Mouse (Mus musculus) midbrain, embryonic 11.5 days (tissue): ENCODE data around the gene Bach2. TPM values are rescaled to one million over a fixed set of nuclear protein-coding genes. Genes with fewer than 3 reads are reported as not detected.

ENCODE experiments used
- ATAC-seq: fragments of 200-750 bp; cut with Nextera tagmentation; 2 replicates; pipeline ENCODE4 v1.8.0; 2017; ENCODE audit warnings: moderate TSS enrichment, moderate library complexity; ENCODE audit not compliant: low FRiP score
- DNase-seq: peaks from one replicate; pipeline ENCODE4 v3.0.0; 2015; ENCODE audit warnings: low spot score; ENCODE audit errors: missing footprints
- H3K27ac ChIP-seq: fragments of 300-500 bp; sonication (generic); 2 replicates; pipeline ENCODE4 v1.5.1; 2014; ENCODE audit warnings: low read depth, low read length
- H3K27me3 ChIP-seq: fragments of 300-500 bp; sonication (generic); 2 replicates; pipeline ENCODE4 v1.6.1; 2014; ENCODE audit warnings: mild to moderate bottlenecking, low read length, moderate library complexity, mixed read lengths; ENCODE audit not compliant: control insufficient read depth, insufficient read depth
- H3K36me3 ChIP-seq: fragments of 300-500 bp; sonication (generic); 2 replicates; pipeline ENCODE4 v1.6.1; 2014; ENCODE audit warnings: mild to moderate bottlenecking, low read length, moderate library complexity, mixed read lengths; ENCODE audit not compliant: control insufficient read depth, insufficient read depth
- H3K4me1 ChIP-seq: fragments of 300-500 bp; sonication (generic); 2 replicates; pipeline ENCODE4 v1.6.1; 2014; ENCODE audit warnings: low read length; ENCODE audit not compliant: control insufficient read depth, insufficient read depth
- H3K4me2 ChIP-seq: fragments of 300-500 bp; sonication (generic); 2 replicates; pipeline ENCODE4 v1.6.1; 2014; ENCODE audit warnings: mild to moderate bottlenecking, moderate library complexity
- H3K4me3 ChIP-seq: fragments of 300-500 bp; sonication (generic); 2 replicates; pipeline ENCODE4 v1.5.1; 2014; ENCODE audit warnings: low read depth, low read length
- H3K9ac ChIP-seq: fragments of 300-500 bp; sonication (generic); 2 replicates; pipeline ENCODE4 v1.6.1; 2014; ENCODE audit warnings: low read length
- H3K9me3 ChIP-seq: fragments of 300-500 bp; sonication (generic); 2 replicates; pipeline ENCODE4 v1.6.1; 2016; ENCODE audit warnings: low read length; ENCODE audit not compliant: control insufficient read depth
- WGBS: fragments of 180-500 bp; shearing (Covaris S2); extraction: QIAGEN DNeasy Blood & Tissue Kit; methylation state at CpG from one replicate; pipeline ENCODE4 v1.1.7; 2014; 5-methylcytosine and 5-hydroxymethylcytosine counted together
- polyA plus RNA-seq: library from polyadenylated mRNA; unstranded; fragments of >200 nt; fragmentation: Nextera tagmentation; extraction: Ambion mirVana; gene quantifications from 2 replicates; pipeline ENCODE4 v1.2.1, GENCODE M21; 2014

The Bach2 gene
- polyA plus RNA-seq, 1 experiment from 2014 or later = 13.2 TPM

DNA sequence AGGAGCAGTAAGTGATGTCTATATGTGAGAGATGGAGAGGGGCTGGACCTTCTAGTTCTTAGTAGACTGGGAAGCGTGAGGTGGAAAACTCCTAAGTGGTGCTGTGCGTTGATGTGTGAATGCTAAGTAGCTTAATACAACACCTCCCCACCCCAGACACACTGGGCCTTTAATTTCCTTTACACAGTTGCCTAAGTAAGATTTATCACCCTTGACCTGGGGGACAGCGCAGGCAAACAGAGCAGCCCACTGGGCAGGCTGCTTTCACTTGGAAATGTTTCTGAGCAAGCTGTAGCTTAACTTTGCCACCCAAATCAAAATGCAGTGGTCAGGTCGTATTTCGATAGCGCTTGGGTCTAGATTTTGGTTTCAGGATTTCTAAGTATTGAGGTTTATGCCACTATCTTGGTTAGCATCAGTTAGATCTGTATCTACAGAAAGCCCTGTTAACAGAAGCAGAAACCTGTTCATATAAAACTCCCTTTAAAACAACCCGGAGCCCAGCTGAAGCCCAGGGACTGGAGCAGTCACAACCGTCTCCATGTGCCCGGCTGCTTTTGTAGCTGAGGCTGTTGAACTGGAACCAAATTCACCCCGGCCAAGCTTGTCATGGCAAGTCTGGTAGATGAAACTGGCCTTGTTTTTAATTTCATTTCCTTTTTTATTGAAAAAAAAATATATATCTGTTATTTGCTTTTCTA, 19.0 kb upstream of the Bach2 start:
- 0 out of 2 replicates have a peak, but pooled peaks have one; percentile 35 for ATAC-seq
- Histone ChIP-seq H3K27me3 (no peaks in the 10 kb centered on the region), H3K27ac (no peak overlapping the region), H3K4me2 (no peak overlapping the region), H3K36me3 (no peaks in the 10 kb centered on the region), H3K4me3 (no peak overlapping the region), H3K9ac (no peak overlapping the region), H3K4me1 (peaks cover 12% of the 10 kb centered on the region), H3K9me3 (no peaks in the 10 kb centered on the region)
- WGBS = 36% methylated on average over 10 of the region's 10 CpGs
- DNase-seq = peak; percentile 88

DNA sequence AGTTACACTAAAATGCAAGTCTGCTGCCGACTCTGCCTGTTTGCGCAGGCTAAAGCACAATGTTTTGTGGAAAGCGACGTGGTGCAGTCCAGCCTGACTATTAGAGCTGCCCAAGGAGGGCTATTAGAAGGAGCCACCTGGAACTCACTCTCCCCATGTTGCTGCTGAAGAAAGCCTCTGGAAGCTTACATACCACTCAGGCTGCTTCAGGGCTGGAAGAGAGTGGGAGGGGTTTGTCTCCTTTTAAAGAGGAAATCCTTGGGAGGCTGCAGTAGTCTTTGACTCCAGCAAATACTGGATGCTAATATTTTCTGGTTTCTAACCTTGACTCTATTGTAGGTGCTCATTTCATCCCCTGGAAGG, 18.5 kb upstream of the Bach2 start:
- no peak for ATAC-seq
- Histone ChIP-seq H3K9me3 (no peaks in the 10 kb centered on the region), H3K4me2 (no peak overlapping the region), H3K36me3 (no peaks in the 10 kb centered on the region), H3K27ac (no peak overlapping the region), H3K9ac (no peak overlapping the region), H3K4me3 (no peak overlapping the region), H3K27me3 (no peaks in the 10 kb centered on the region), H3K4me1 (peaks cover 12% of the 10 kb centered on the region)
- 69% methylated on average over 4 of the region's 4 CpGs for WGBS
- DNase-seq = no peak

GRCm38 (mm10) chr4:32220961-32221360, 17.6 kb upstream of the Bach2 start:
- H3K4me1 ChIP-seq = peaks cover 12% of the 10 kb centered on the region
- H3K4me2 ChIP-seq = no peak overlapping the region
- WGBS = 85% methylated on average over 6 of the region's 6 CpGs
- ATAC-seq (no peak), DNase-seq (no peak)
- no peak overlapping the region for H3K27ac ChIP-seq
- H3K4me3 ChIP-seq = no peak overlapping the region
- no peaks in the 10 kb centered on the region for H3K27me3 ChIP-seq
- H3K9me3 ChIP-seq = no peaks in the 10 kb centered on the region
- H3K9ac ChIP-seq = no peak overlapping the region
- H3K36me3 ChIP-seq = no peaks in the 10 kb centered on the region

- Histone ChIP-seq H3K27ac (no peak overlapping the region), H3K27me3 (no peaks in the 10 kb centered on the region), H3K9me3 (no peaks in the 10 kb centered on the region), H3K9ac (no peak overlapping the region), H3K36me3 (no peaks in the 10 kb centered on the region), H3K4me1 (peaks cover 12% of the 10 kb centered on the region), H3K4me3 (no peak overlapping the region), H3K4me2 (no peak overlapping the region)
- ATAC-seq = no peak
- no peak for DNase-seq
These were observed 15.0 kb upstream of the Bach2 start for GRCm38 (mm10) chr4:32223563-32223962.

DNA sequence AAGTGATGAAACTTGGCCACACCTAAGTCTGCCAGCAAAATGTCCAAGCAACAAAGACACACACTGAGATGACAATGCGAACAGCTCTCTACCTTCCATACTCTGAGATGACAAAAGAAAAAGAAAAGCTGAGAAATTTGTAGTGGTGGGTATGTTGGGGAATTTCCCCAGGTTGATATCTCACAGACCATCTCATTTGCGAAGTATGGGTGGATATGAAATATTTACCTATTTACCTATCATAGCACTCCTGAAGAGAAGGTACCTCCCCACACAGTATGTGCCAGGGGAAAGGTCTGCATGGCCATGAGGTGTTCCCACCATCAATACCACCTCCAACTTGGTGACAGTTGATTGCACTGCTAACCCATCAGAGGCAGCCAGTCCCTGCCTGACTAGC, 13.4 kb upstream of the Bach2 start:
- H3K4me1 ChIP-seq = no peaks in the 10 kb centered on the region
- no peak for ATAC-seq
- no peak overlapping the region for H3K4me2 ChIP-seq
- DNase-seq = no peak
- H3K27ac ChIP-seq = no peak overlapping the region
- H3K9me3 ChIP-seq = no peaks in the 10 kb centered on the region
- no peaks in the 10 kb centered on the region for H3K36me3 ChIP-seq
- H3K4me3 ChIP-seq = no peak overlapping the region
- no peaks in the 10 kb centered on the region for H3K27me3 ChIP-seq
- H3K9ac ChIP-seq = no peak overlapping the region
- WGBS = 86% methylated on average over 2 of the region's 2 CpGs

DNA sequence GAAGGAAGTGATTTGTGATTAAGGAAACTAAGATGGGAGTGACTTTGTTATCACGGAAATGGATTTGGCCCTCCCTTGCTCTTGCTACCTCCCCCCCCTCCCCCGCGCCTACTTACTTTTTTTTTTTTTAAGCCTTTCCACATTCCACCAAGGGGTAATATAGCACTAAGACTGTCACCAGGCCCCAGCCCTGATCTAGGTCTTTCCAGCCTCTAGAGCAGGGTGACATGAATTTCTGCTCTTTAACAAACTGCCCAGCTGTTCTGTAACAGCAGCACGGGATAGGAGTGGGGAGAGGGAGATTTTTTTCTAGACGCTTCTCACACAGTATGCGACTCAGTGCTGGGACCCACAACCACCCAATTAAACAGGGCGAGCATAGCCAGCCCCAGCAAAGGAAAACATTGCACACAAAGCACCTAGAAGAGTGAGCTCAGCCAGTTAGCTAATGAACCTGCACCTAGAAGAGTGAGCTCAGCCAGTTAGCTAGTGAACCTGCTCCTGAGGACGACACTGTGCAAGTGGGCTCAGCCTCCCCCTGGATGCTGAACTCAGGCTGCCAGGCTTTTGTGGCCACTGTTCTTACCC, 10.5 kb upstream of the Bach2 start:
- Histone ChIP-seq H3K4me1 (no peaks in the 10 kb centered on the region), H3K4me2 (no peak overlapping the region), H3K9me3 (no peaks in the 10 kb centered on the region), H3K9ac (no peak overlapping the region), H3K27me3 (no peaks in the 10 kb centered on the region), H3K36me3 (no peaks in the 10 kb centered on the region), H3K4me3 (no peak overlapping the region), H3K27ac (no peak overlapping the region)
- no peak for DNase-seq
- ATAC-seq = no peak
- 80% methylated on average over 8 of the region's 8 CpGs for WGBS

DNA sequence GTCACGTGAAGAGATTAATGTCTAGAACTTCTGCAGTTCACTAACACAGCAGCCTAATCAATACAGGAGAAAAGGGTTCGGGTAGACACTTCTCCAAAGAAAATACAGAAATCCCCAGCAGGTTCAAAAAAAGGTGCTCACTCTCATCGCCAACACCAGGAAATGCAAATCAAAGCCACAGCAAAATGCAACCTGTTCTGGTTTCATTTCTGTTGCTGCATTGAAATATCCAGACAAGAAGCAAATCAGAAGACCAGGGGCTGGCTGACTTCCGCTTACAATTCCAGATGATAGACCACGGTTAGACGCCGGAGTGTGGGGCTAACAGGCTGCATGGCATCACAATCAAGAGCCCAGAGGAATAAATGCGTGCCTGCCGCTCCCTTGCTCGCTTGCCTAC, 9.3 kb upstream of the Bach2 start:
- WGBS = 92% methylated on average over 10 of the region's 10 CpGs
- Histone ChIP-seq H3K9me3 (no peaks in the 10 kb centered on the region), H3K36me3 (no peaks in the 10 kb centered on the region), H3K4me3 (no peak overlapping the region), H3K4me2 (no peak overlapping the region), H3K9ac (no peak overlapping the region), H3K27me3 (no peaks in the 10 kb centered on the region), H3K4me1 (no peaks in the 10 kb centered on the region), H3K27ac (no peak overlapping the region)
- no peak for ATAC-seq
- no peak for DNase-seq

DNA sequence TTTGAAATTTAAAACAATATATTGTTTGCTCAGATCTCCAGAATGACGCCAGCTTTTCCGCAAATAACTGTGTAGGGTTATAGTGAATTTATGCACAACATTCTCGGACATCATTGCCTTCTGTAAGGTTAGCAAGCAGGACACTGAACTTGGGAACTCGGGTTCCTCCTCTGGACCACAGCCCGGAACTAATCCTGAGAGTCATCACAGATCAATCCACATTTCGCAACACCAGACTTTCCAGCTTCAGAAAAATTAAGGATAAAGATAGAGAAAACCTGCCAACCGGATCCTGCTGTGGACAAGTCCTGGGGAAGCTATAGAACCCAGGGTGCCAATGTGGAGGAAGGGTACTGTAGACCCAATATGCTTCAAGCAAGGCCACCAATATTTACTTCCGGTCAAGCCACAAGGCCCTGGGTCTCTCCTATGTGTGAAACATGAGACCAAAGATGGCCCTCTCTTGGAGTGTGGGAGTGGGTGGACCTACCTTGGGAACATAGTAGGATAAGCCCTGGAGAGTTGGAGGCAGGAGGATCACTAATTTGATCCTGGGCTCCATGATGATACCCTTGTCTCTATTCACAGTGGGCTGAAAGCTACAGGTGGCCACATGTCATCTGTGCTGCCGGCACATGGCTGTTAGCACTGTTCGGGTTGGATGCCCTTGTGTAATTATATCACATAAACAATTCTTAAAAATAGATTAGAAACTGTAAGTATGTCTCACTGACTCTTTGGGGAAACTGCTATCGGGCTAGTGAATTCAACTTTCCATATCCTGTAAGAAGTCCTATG, 7.1 kb upstream of the Bach2 start:
- H3K4me3 ChIP-seq = no peak overlapping the region
- no peak overlapping the region for H3K9ac ChIP-seq
- no peaks in the 10 kb centered on the region for H3K36me3 ChIP-seq
- 90% methylated on average over 11 of the region's 11 CpGs for WGBS
- H3K4me1 ChIP-seq = no peaks in the 10 kb centered on the region
- H3K27me3 ChIP-seq = 0 out of 2 replicates have a peak, but pooled peaks cover 2% of the 10 kb centered on the region
- H3K4me2 ChIP-seq = no peak overlapping the region
- ATAC-seq = no peak
- DNase-seq = no peak
- no peaks in the 10 kb centered on the region for H3K9me3 ChIP-seq
- H3K27ac ChIP-seq = no peak overlapping the region
